Mouse (Mus musculus) cerebellum, adult 2 months (tissue): ENCODE results near the gene Pfkfb2.

Source experiments
- CTCF ChIP-seq: fragments of 200-500 bp; IDR thresholded peaks from 2 replicates; pipeline ENCODE4 v1.5.1; 2011; ENCODE audit warnings: low read depth, mild to moderate bottlenecking, control low read depth, low read length, moderate library complexity, borderline replicate concordance; ENCODE audit not compliant: insufficient read depth
- POLR2A ChIP-seq: fragments of 200-500 bp; IDR thresholded peaks from 2 replicates; pipeline ENCODE4 v1.6.1; 2011; ENCODE audit warnings: low read length, control low read depth, borderline replicate concordance; ENCODE audit not compliant: insufficient read depth

DNA sequence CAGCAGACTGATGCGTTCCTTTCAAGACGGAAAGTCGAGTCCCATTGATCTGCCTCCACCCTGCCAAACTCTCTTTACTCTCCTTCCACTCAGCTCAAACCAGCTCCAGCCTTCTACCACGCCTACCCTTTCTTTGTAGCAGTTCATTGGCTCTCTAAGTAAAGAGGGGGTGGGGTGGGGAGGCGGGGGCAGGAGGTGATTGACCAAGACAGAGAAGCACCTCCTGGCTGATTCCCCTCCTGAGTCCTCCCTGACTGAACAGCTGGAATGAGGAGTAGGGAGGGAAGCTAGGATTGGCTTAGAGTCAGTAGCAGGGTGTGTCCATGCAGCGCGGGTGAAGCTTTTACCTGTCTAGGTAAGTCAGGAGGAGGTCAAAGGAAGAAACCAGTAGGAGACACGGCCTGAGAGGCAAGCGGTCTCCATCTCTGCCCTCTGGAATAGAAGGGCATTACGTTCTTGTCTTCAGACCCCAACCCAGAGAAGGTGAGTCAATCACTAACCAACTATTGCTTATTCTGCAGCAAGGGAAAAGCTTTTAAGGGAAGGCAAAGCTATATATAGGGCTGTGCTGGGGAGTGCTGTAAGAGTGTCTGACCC is 2.8 kb upstream of the Pfkfb2 start, which contains the start of gene AA986860:
- TF ChIP-seq CTCF (no peak), POLR2A (no peak)
